ENCODE assay signal across 8 mouse cellular contexts in the genomic region with DNA sequence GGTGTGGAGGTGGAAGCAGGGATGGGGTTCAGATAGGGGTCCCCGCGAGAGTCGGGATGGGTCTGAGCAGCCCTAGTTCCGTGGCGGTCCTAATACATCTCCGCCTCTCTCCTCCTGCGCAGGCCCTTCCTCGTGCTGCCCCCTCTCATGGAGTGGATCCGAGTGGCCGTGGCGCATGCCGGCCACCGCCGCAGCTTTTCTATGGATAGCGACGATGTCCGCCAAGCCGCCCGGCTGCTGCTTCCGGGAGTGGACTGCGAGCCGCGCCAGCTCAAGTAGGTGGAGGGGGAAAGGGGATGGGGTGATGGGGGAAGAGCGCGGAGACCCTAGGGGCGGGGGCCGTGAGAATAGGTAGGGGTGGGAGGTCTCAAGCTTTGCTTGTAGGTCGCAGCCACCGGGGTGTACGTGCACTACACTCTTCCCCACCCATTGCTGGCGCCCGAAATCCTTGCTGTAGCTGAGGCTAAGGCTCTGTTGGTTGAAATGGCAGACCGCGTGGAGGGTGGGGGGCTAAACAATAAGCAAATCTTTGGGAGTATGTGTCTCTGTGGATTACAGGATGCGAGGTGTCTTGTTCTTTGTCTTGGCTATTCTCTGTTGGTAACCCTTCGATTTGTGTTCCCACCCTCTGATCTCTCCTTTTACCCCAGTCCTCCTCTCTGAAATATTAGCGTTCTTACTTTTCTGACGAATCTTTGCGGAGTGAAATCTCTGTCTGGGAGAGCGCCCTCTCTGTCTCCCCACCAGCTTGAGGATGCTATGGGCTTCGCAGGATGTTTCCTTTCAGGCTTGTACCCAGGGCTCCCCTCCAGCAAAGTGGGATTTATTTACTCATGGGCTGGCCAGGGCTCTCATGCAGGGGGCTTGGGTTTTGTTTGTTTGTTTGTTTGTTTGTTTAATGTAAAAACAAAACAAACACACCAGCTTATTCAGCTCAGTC.
DNase-seq lines count a peak whose midpoint lies in the region; ATAC-seq and TF ChIP-seq lines count a peak whose summit lies in the region.

No protein-coding gene starts in this region.

- peak; percentile 70 for ATAC-seq in heart, embryonic 12.5 days (ENCODE audit: insufficient number of reproducible peaks, low FRiP score)
- ATAC-seq in limb, embryonic 15.5 days (ENCODE audit: insufficient number of reproducible peaks, low FRiP score, low TSS enrichment, low read depth) = peak; percentile 53; the same call in 1 of the 2 replicates

- no peak for TF ChIP-seq POLR2A in olfactory bulb, adult 2 months (IDR thresholded peaks at IDR 0.05; ENCODE audit: insufficient read depth, low read depth, low read length)

- H3K4me2 ChIP-seq in heart, embryonic 12.5 days = peak overlapping the region; percentile 87
- peak overlapping the region; percentile 89 for H3K4me2 ChIP-seq in limb, embryonic 15.5 days

- H3K27me3 ChIP-seq in heart, embryonic 12.5 days (replicated peaks) = peaks cover 13% of the 10 kb centered on the region; the same call in 1 of the 2 replicates
- H3K27me3 ChIP-seq in limb, embryonic 15.5 days = no peaks in the 10 kb centered on the region

- no peak for TF ChIP-seq CTCF in olfactory bulb, adult 2 months (IDR thresholded peaks at IDR 0.05; ENCODE audit: insufficient read depth, low read depth, low read length)

- no peaks in the 10 kb centered on the region for H3K36me3 ChIP-seq in heart, embryonic 12.5 days
- H3K36me3 ChIP-seq in limb, embryonic 15.5 days = no peaks in the 10 kb centered on the region

- no peak overlapping the region for H3K27ac ChIP-seq in heart, embryonic 12.5 days (ENCODE audit: poor library complexity, severe bottlenecking)
- H3K27ac ChIP-seq in limb, embryonic 15.5 days = no peak overlapping the region
- H3K27ac ChIP-seq in olfactory bulb, adult 2 months (ENCODE audit: insufficient read depth, low read depth, low read length) = no peak overlapping the region

- no peaks in the 10 kb centered on the region for H3K4me1 ChIP-seq in heart, embryonic 12.5 days (replicated peaks)
- H3K4me1 ChIP-seq in limb, embryonic 15.5 days = peaks cover 18% of the 10 kb centered on the region
- H3K4me1 ChIP-seq in olfactory bulb, adult 2 months (ENCODE audit: control insufficient read depth, insufficient read depth, low read length) = peaks cover 10% of the 10 kb centered on the region

- DNase-seq in adrenal gland, adult (ENCODE audit: inconsistent age in 2 of 2, low spot score in 1 of 2) = peak; percentile 36 to 52
- no peak for DNase-seq in adrenal gland, adult 2 months
- peak; percentile 18 for DNase-seq in lung, postnatal 10 days
- no peak for DNase-seq in lung, adult 18-20 months
- no peak for DNase-seq in testis, postnatal 10 days (ENCODE audit: low spot score)

- H3K4me3 ChIP-seq in heart, embryonic 12.5 days = peak overlapping the region; percentile 50
- peak overlapping the region; percentile 46 for H3K4me3 ChIP-seq in limb, embryonic 15.5 days
- peak overlapping the region; percentile 35 for H3K4me3 ChIP-seq in olfactory bulb, adult 2 months (ENCODE audit: insufficient read depth, low read depth, low read length)

- H3K9me3 ChIP-seq in heart, embryonic 12.5 days (replicated peaks) = no peaks in the 10 kb centered on the region
- H3K9me3 ChIP-seq in limb, embryonic 15.5 days = no peaks in the 10 kb centered on the region

- 2% methylated on average over 41 of the region's 41 CpGs for WGBS in heart, embryonic 12.5 days
- WGBS in limb, embryonic 15.5 days = 2% methylated on average over 41 of the region's 41 CpGs
- WGBS in olfactory bulb, adult 2 months = 2% methylated on average over 41 of the region's 41 CpGs

- peak overlapping the region; percentile 45 for H3K9ac ChIP-seq in heart, embryonic 12.5 days
- H3K9ac ChIP-seq in limb, embryonic 15.5 days = peak overlapping the region; percentile 44; the same call in 1 of the 2 replicates

Comparison
In these comparisons a context has a peak if more than half of its experiments do, and no peak if none do; other contexts are left out.
1. DNase-seq: peak in adrenal gland, adult (2 of 2) and lung, postnatal 10 days (single experiment); none in adrenal gland, adult 2 months (single experiment), lung, adult 18-20 months (0 of 2) and testis, postnatal 10 days (single experiment).
2. Peak in every context shown above with its lines, with median percentiles within 50 percentile points of each other: H3K4me3 ChIP-seq.